Mouse (Mus musculus): Measurements from ENCODE around the gene Brms1.

DNA sequence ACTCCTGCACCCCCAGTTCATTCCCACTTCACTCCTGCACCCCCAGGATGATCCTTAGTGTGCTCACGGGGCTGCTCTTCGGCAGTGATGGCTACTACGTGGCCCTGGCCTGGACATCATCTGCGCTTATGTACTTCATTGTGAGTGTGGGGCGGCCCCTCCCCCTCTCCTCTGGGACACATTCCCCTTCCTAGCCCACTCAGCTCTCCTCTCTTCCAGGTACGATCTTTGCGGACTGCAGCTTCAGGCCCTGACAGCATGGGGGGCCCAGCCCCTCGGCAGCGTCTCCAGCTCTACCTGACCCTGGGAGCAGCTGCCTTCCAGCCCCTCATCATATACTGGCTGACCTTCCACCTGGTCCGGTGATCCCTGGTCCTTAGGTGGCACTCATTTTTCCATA is 50.9 kb downstream of the Brms1 start:
- no peak for TF ChIP-seq CTCF (IDR thresholded peaks at IDR 0.05; ENCODE audit: low read depth)
- TF ChIP-seq EP300 (IDR thresholded peaks at IDR 0.05; ENCODE audit: low read depth) = no peak

Measured in heart, postnatal 0 days (tissue).